Mouse (Mus musculus) liver, postnatal 0 days (tissue): ENCODE results near the gene Cpd. TPM values are rescaled to one million over a fixed set of nuclear protein-coding genes. Genes with fewer than 3 reads are reported as not detected.
"Not testable (repeated sequence)": the region's sequence is repeated elsewhere in the genome, so short reads cannot be mapped to it uniquely, and the experiment has no call there.

ENCODE experiments used
- ATAC-seq: fragments of 200-750 bp; cut with Nextera tagmentation; 2 replicates; pipeline ENCODE4 v1.8.0; 2017; ENCODE audit warnings: mild to moderate bottlenecking, moderate library complexity
- DNase-seq: peaks from one replicate; pipeline ENCODE4 v3.0.0-alpha.2; 2016
- H3K27ac ChIP-seq: fragments of 300-500 bp; sonication (generic); 2 replicates; pipeline ENCODE4 v1.5.1; 2014; ENCODE audit warnings: antibody characterized with exemption, moderate library complexity, mild to moderate bottlenecking, low read depth
- H3K27me3 ChIP-seq: fragments of 300-500 bp; sonication (generic); 2 replicates; pipeline ENCODE4 v1.6.1; 2014; ENCODE audit warnings: low read length, control low read depth, mixed read lengths; ENCODE audit not compliant: insufficient read depth
- H3K36me3 ChIP-seq: fragments of 300-500 bp; sonication (generic); replicated peaks from 2 replicates; pipeline ENCODE4 v1.6.1; 2014; ENCODE audit warnings: mild to moderate bottlenecking, control low read depth, low read length, moderate library complexity, mixed read lengths; ENCODE audit not compliant: insufficient read depth
- H3K4me1 ChIP-seq: fragments of 300-500 bp; sonication (generic); 2 replicates; pipeline ENCODE4 v1.6.1; 2014; ENCODE audit warnings: antibody characterized with exemption, mild to moderate bottlenecking, control low read depth; ENCODE audit not compliant: insufficient read depth
- H3K4me2 ChIP-seq: fragments of 300-500 bp; sonication (generic); 2 replicates; pipeline ENCODE4 v1.6.1; 2014; ENCODE audit warnings: low read depth, mild to moderate bottlenecking, low read length, moderate library complexity, mixed read lengths
- H3K4me3 ChIP-seq: fragments of 300-500 bp; sonication (generic); 2 replicates; pipeline ENCODE4 v1.5.1; 2014; ENCODE audit warnings: low read depth, low read length
- H3K9ac ChIP-seq: fragments of 300-500 bp; sonication (generic); replicated peaks from 2 replicates; pipeline ENCODE4 v1.6.1; 2014; ENCODE audit warnings: mild to moderate bottlenecking, moderate library complexity
- H3K9me3 ChIP-seq: fragments of 300-500 bp; sonication (generic); 2 replicates; pipeline ENCODE4 v1.6.1; 2016; ENCODE audit warnings: mild to moderate bottlenecking, control low read depth, low read length, mixed read lengths
- CTCF ChIP-seq: sonication (generic); IDR thresholded peaks from 2 replicates; pipeline ENCODE4 v1.5.1; 2016; ENCODE audit warnings: antibody characterized with exemption, low read depth
- EP300 ChIP-seq: IDR thresholded peaks from 2 replicates; pipeline ENCODE4 v1.6.1; 2016; ENCODE audit warnings: antibody characterized with exemption, low read depth, mild to moderate bottlenecking
- WGBS: fragments of 180-500 bp; shearing (Covaris S2); extraction: QIAGEN DNeasy Blood & Tissue Kit; methylation state at CpG from one replicate; pipeline ENCODE4 v1.1.7; 2014; ENCODE audit not compliant: insufficient replicate concordance; 5-methylcytosine and 5-hydroxymethylcytosine counted together
- polyA plus RNA-seq: library from polyadenylated mRNA; unstranded; fragments of >200 nt; fragmentation: Nextera tagmentation; extraction: Ambion mirVana; gene quantifications from 2 replicates; pipeline ENCODE4 v1.2.1, GENCODE M21; 2015

Gene Cpd
- polyA plus RNA-seq, 1 experiment from 2014 or later, result 3.7 TPM

GRCm38 (mm10) chr11:76808550-76808949, 38.3 kb downstream of the Cpd start:
- H3K4me2 ChIP-seq, result no peak overlapping the region
- no peaks in the 10 kb centered on the region for H3K27me3 ChIP-seq
- no peak overlapping the region for H3K4me3 ChIP-seq
- H3K9ac ChIP-seq, result no peak overlapping the region
- no peak overlapping the region for H3K27ac ChIP-seq
- H3K4me1 ChIP-seq, result no peaks in the 10 kb centered on the region
- no peak for DNase-seq
- TF ChIP-seq CTCF (no peak), EP300 (no peak)
- 90% methylated on average over 7 of the region's 7 CpGs for WGBS
- peaks cover 51% of the 10 kb centered on the region for H3K36me3 ChIP-seq
- ATAC-seq, result no peak
- H3K9me3 ChIP-seq, result no peaks in the 10 kb centered on the region

GRCm38 (mm10) chr11:76807007-76807679, 39.7 kb downstream of the Cpd start:
- Histone ChIP-seq H3K9me3 (no peaks in the 10 kb centered on the region), H3K27me3 (no peaks in the 10 kb centered on the region), H3K27ac (no peak overlapping the region), H3K9ac (no peak overlapping the region), H3K4me3 (no peak overlapping the region), H3K4me2 (no peak overlapping the region), H3K36me3 (peaks cover 53% of the 10 kb centered on the region), H3K4me1 (no peaks in the 10 kb centered on the region)
- 89% methylated on average over 3 of the region's 3 CpGs for WGBS
- TF ChIP-seq EP300, result no peak
- TF ChIP-seq CTCF, result no peak
- ATAC-seq, result no peak
- no peak for DNase-seq

GRCm38 (mm10) chr11:76806026-76806425, 40.8 kb downstream of the Cpd start:
- WGBS, result 78% methylated on average over 4 of the region's 4 CpGs
- no peak for TF ChIP-seq EP300
- no peak for TF ChIP-seq CTCF
- Histone ChIP-seq H3K27me3 (no peaks in the 10 kb centered on the region), H3K36me3 (peaks cover 54% of the 10 kb centered on the region), H3K9me3 (no peaks in the 10 kb centered on the region), H3K4me3 (no peak overlapping the region), H3K9ac (no peak overlapping the region), H3K27ac (no peak overlapping the region), H3K4me1 (no peaks in the 10 kb centered on the region), H3K4me2 (no peak overlapping the region)
- DNase-seq (no peak), ATAC-seq (no peak)

GRCm38 (mm10) chr11:76805072-76805471, 41.7 kb downstream of the Cpd start:
- H3K9me3 ChIP-seq, ATAC-seq, H3K4me3 ChIP-seq, H3K9ac ChIP-seq, H3K4me2 ChIP-seq, H3K27ac ChIP-seq, H3K27me3 ChIP-seq, H3K4me1 ChIP-seq, DNase-seq: not testable (repeated sequence)
- peaks cover 48% of the 10 kb centered on the region for H3K36me3 ChIP-seq
- WGBS, result 88% methylated on average over 3 of the region's 4 CpGs

- H3K27ac ChIP-seq, result no peak overlapping the region
- no peak overlapping the region for H3K4me3 ChIP-seq
- WGBS, result 86% methylated on average over 3 of the region's 3 CpGs
- ATAC-seq (peak; percentile 44; the same call in 1 of the 2 replicates), DNase-seq (no peak)
- no peak overlapping the region for H3K9ac ChIP-seq
- H3K4me2 ChIP-seq, result no peak overlapping the region
- no peaks in the 10 kb centered on the region for H3K9me3 ChIP-seq
- no peaks in the 10 kb centered on the region for H3K27me3 ChIP-seq
- TF ChIP-seq EP300 (no peak), CTCF (no peak)
- peaks cover 56% of the 10 kb centered on the region for H3K36me3 ChIP-seq
- no peaks in the 10 kb centered on the region for H3K4me1 ChIP-seq
Measured at GRCm38 (mm10) chr11:76803266-76803665, 43.6 kb downstream of the Cpd start.

- DNase-seq (no peak), ATAC-seq (no peak)
- H3K4me1 ChIP-seq, result no peaks in the 10 kb centered on the region
- H3K9me3 ChIP-seq, result no peaks in the 10 kb centered on the region
- no peaks in the 10 kb centered on the region for H3K27me3 ChIP-seq
- WGBS, result 80% methylated on average over 6 of the region's 6 CpGs
- TF ChIP-seq CTCF, result no peak
- no peak for TF ChIP-seq EP300
- H3K4me2 ChIP-seq, result no peak overlapping the region
- no peak overlapping the region for H3K4me3 ChIP-seq
- H3K9ac ChIP-seq, result no peak overlapping the region
- H3K27ac ChIP-seq, result no peak overlapping the region
- peaks cover 54% of the 10 kb centered on the region for H3K36me3 ChIP-seq
Measured at GRCm38 (mm10) chr11:76797236-76797635, 49.6 kb downstream of the Cpd start.
